Mouse (Mus musculus): Measurements from ENCODE around the gene Hspd1. TPM values are rescaled to one million over a fixed set of nuclear protein-coding genes. Genes with fewer than 3 reads are reported as not detected.

The Hspd1 gene
- total and polyA plus RNA-seq, 3 experiments: 306 to 885 (median 775) TPM

GRCm38 (mm10) chr1:55075652-55076394, 12.2 kb downstream of the Hspd1 start (continued):
- TF ChIP-seq ETS1 (IDR thresholded peaks at IDR 0.05; ENCODE audit: low read depth, low read length): peak; percentile 81
- TF ChIP-seq ZNF384 (IDR thresholded peaks at IDR 0.05; ENCODE audit: low read depth, low read length): peak; percentile 94
- TF ChIP-seq RCOR1 (IDR thresholded peaks at IDR 0.05; ENCODE audit: low read depth, low read length): peak; percentile 97
- no peak for TF ChIP-seq GABPA (IDR thresholded peaks at IDR 0.05; ENCODE audit: low read depth, low read length)
- TF ChIP-seq POLR2A (IDR thresholded peaks at IDR 0.05; ENCODE audit: control insufficient read depth in 1 of 2, insufficient read depth in 1 of 2, low read depth in 1 of 2, low read length in 2 of 2, poor library complexity in 1 of 2): peak in 1 of 2 experiments; percentile 30; a peak in 1 of 4 replicates
- peak; percentile 79 for TF ChIP-seq TAL1 (IDR thresholded peaks at IDR 0.05; ENCODE audit: low read length)
- TF ChIP-seq SIN3A (IDR thresholded peaks at IDR 0.05; ENCODE audit: low read length): peak; percentile 89
- TF ChIP-seq RAD21 (IDR thresholded peaks at IDR 0.05; ENCODE audit: low read depth, low read length): no peak
- peak; percentile 94 for TF ChIP-seq GATA1 (IDR thresholded peaks at IDR 0.05; ENCODE audit: low read depth, low read length)
- TF ChIP-seq USF1 (IDR thresholded peaks at IDR 0.05; ENCODE audit: low read depth, low read length): no peak
- TF ChIP-seq CTCF (IDR thresholded peaks at IDR 0.05 in 2 of 3, conservative IDR thresholded peaks at IDR 0.05 in 1 of 3; ENCODE audit: control insufficient read depth in 1 of 3, insufficient read depth in 1 of 3, low read depth in 2 of 3, low read length in 3 of 3, poor library complexity in 1 of 3, severe bottlenecking in 1 of 3): no peak
- peak; percentile 62; the same call in 1 of the 2 replicates for TF ChIP-seq ZMIZ1 (IDR thresholded peaks at IDR 0.05; ENCODE audit: low read depth, low read length)
- peak; percentile 72; the same call in 1 of the 2 replicates for TF ChIP-seq POLR2AphosphoS2 (IDR thresholded peaks at IDR 0.05; ENCODE audit: low read length)
- no peak for TF ChIP-seq MAZ (IDR thresholded peaks at IDR 0.05; ENCODE audit: low read depth, low read length)
- TF ChIP-seq NRF1 (IDR thresholded peaks at IDR 0.05; ENCODE audit: insufficient read depth, low read depth, low read length, poor library complexity, severe bottlenecking): no peak
- 0 out of 2 replicates have a peak, but pooled peaks have one; percentile 58 for TF ChIP-seq MAFK (IDR thresholded peaks at IDR 0.05; ENCODE audit: borderline replicate concordance, low read depth, low read length)

GRCm38 (mm10) chr1:55074757-55075156, 13.3 kb downstream of the Hspd1 start:
- no peak for DNase-seq (ENCODE audit: low read depth, low spot score)
- Histone ChIP-seq H3K79me2 (ENCODE audit: control insufficient read depth, insufficient read depth, low read length, poor library complexity) (peaks cover 1% of the 10 kb centered on the region; the same call in 1 of the 2 replicates), H3K4me1 (ENCODE audit: control insufficient read depth in 1 of 2, insufficient read depth in 2 of 2, low read length in 2 of 2) (peaks cover 7 to 15% of the 10 kb centered on the region in 2 experiments), H3K4me3 (ENCODE audit: control insufficient read depth in 1 of 2, insufficient read depth in 1 of 2, low read depth in 2 of 2, low read length in 2 of 2) (no peak overlapping the region), H3K9me3 (replicated peaks; ENCODE audit: insufficient read depth, low read length) (no peaks in the 10 kb centered on the region), H3K36me3 (ENCODE audit: control insufficient read depth in 1 of 2, insufficient read depth in 2 of 2, low read length in 2 of 2) (peaks cover 7 to 36% of the 10 kb centered on the region in 2 experiments), H3K27me3 (ENCODE audit: control insufficient read depth in 1 of 2, insufficient read depth in 2 of 2, low read length in 2 of 2) (no peaks in the 10 kb centered on the region), H3K9ac (ENCODE audit: control insufficient read depth, low read depth, low read length, poor library complexity, severe bottlenecking) (no peak overlapping the region), H3K27ac (ENCODE audit: control insufficient read depth, low read depth, low read length) (no peak overlapping the region)
- TF ChIP-seq HCFC1 (IDR thresholded peaks at IDR 0.05; ENCODE audit: low read depth, low read length) (no peak), POLR2A (IDR thresholded peaks at IDR 0.05; ENCODE audit: control insufficient read depth in 1 of 2, insufficient read depth in 1 of 2, low read depth in 1 of 2, low read length in 2 of 2, poor library complexity in 1 of 2) (no peak), GATA1 (IDR thresholded peaks at IDR 0.05; ENCODE audit: low read depth, low read length) (no peak), MAFK (IDR thresholded peaks at IDR 0.05; ENCODE audit: borderline replicate concordance, low read depth, low read length) (no peak), USF2 (IDR thresholded peaks at IDR 0.05; ENCODE audit: borderline replicate concordance in 1 of 2, insufficient read depth in 1 of 2, low read depth in 1 of 2, low read length in 2 of 2) (no peak), CHD1 (IDR thresholded peaks at IDR 0.05; ENCODE audit: low read depth, low read length) (no peak), RAD21 (IDR thresholded peaks at IDR 0.05; ENCODE audit: low read depth, low read length) (no peak), MEF2A (IDR thresholded peaks at IDR 0.05; ENCODE audit: extremely low read depth, insufficient replicate concordance, low read depth, low read length, poor library complexity, severe bottlenecking) (no peak), E2F4 (IDR thresholded peaks at IDR 0.05; ENCODE audit: borderline replicate concordance, low read depth, low read length) (no peak), JUND (IDR thresholded peaks at IDR 0.05; ENCODE audit: low read depth, low read length) (no peak), BHLHE40 (IDR thresholded peaks at IDR 0.05; ENCODE audit: borderline replicate concordance, low read depth, low read length) (no peak)

All from MEL (cell line).